Mouse (Mus musculus) cerebellum, adult 2 months (tissue): ENCODE data around the gene Ctnna2.

Source experiments
- CTCF ChIP-seq: fragments of 200-500 bp; IDR thresholded peaks from 2 replicates; pipeline ENCODE4 v1.5.1; 2011; ENCODE audit warnings: low read depth, mild to moderate bottlenecking, control low read depth, low read length, moderate library complexity, borderline replicate concordance; ENCODE audit not compliant: insufficient read depth
- POLR2A ChIP-seq: fragments of 200-500 bp; IDR thresholded peaks from 2 replicates; pipeline ENCODE4 v1.6.1; 2011; ENCODE audit warnings: low read length, control low read depth, borderline replicate concordance; ENCODE audit not compliant: insufficient read depth

GRCm38 (mm10) chr6:77970545-77971242, 8.8 kb downstream of the Ctnna2 start:
- TF ChIP-seq CTCF (no peak), POLR2A (no peak)
